Mouse (Mus musculus): ENCODE measurements around the gene Lsm12. TPM values are rescaled to one million over a fixed set of nuclear protein-coding genes. Genes with fewer than 3 reads are reported as not detected.

The Lsm12 gene
- polyA plus RNA-seq, 1 experiment: 40.2 TPM

GRCm38 (mm10) chr11:102190848-102191247, 5.8 kb upstream of the Lsm12 start:
- no peak overlapping the region for H3K4me3 ChIP-seq (replicated peaks; ENCODE audit: insufficient read depth, low read depth, low read length)
- no peak for DNase-seq
- TF ChIP-seq CTCF (IDR thresholded peaks at IDR 0.05; ENCODE audit: borderline replicate concordance, insufficient read depth, low read depth, low read length) (no peak), POLR2A (IDR thresholded peaks at IDR 0.05; ENCODE audit: borderline replicate concordance, insufficient read depth, low read length) (no peak)
- H3K27ac ChIP-seq (ENCODE audit: insufficient read depth, low read length): no peak overlapping the region
- H3K4me1 ChIP-seq (ENCODE audit: control insufficient read depth, insufficient read depth, low read length): peaks cover 5% of the 10 kb centered on the region; the same call in 1 of the 2 replicates
- WGBS: 71% methylated on average over 4 of the region's 4 CpGs
- no peaks in the 10 kb centered on the region for H3K27me3 ChIP-seq (ENCODE audit: control insufficient read depth, insufficient read depth, low read length)

DNA sequence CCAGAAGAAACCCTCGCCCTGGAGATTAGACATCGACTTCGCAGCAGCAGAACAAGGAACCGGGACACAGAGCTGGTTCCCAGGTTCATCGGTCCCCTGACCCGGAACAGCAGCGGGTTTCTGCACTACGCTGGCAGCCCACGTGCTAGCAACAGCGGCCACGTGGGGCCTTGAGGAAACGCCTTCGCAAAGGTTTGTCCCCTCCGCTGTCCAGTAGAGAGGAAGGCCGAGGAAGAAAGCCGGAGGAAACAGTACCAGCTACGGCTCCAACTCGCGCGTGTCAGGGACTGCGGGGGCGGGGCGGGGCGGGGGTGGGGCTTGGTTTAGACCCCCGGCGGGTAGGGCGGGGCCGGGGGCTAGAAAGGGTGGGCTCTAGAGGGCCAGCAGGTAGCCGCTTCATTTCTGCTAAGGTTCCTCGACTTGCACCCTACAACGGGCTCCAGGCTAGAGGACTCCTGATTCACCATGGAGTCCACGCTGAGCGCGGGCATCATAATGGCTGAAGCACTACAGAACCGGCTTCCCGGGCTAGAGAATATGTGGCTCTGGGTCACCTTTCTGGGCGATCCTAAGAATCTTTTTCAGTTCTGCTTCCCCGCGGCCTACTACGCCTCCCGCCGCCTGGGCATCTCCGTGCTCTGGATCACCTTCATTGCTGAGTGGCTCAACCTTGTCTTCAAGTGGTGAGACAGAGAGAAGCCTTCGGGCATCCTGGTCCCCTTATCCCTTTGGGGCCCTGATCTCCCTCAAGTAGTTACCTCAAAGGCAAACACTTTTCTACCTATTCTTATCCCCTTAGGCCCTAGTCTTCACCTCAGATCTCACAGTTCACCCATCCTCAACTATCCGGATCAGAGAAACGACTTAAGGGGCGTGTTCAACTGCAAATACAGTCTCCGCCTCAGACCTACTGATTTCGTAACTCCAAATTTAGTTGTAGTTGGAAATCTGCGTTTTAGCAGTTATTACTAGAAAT, 4.7 kb upstream of the Lsm12 start, which contains the start of gene G6pc3:
TSS of gene G6pc3 (plus strand) at position 160 of the 976 bp plus-strand sequence.
- TF ChIP-seq POLR2A (IDR thresholded peaks at IDR 0.05; ENCODE audit: borderline replicate concordance, insufficient read depth, low read length) (0 out of 2 replicates have a peak, but pooled peaks have one; percentile 23), CTCF (IDR thresholded peaks at IDR 0.05; ENCODE audit: borderline replicate concordance, insufficient read depth, low read depth, low read length) (no peak)
- Histone ChIP-seq H3K27me3 (ENCODE audit: control insufficient read depth, insufficient read depth, low read length) (no peaks in the 10 kb centered on the region), H3K4me3 (replicated peaks; ENCODE audit: insufficient read depth, low read depth, low read length) (peak within 1 kb of the TSS; percentile 67), H3K4me1 (ENCODE audit: control insufficient read depth, insufficient read depth, low read length) (peaks cover 5% of the 10 kb centered on the region; the same call in 1 of the 2 replicates), H3K27ac (ENCODE audit: insufficient read depth, low read length) (no peak within 1 kb of the TSS)
- peak; percentile 90 to 91 for DNase-seq
- 2% methylated on average over 50 of the region's 50 CpGs for WGBS

DNA sequence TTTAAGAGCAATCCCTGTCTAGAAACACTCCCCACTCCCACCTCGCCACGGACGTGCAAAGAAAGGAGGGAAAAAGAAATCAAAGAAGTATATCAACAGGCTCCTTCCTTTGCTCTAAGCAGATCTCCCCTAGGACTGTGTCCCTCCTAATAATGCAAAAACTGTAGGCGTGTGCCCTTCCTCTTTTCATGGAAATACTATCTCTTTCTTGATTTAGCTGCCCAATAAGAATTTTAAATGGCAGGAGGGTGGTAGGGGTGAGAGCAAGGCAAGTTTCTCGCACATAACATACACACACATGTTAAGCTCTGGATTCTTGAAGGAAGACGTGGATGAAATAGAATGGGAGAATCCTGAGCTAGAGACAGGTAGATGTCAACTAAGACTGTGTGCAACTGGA, 3.9 kb upstream of the Lsm12 start:
- no peak for TF ChIP-seq POLR2A (IDR thresholded peaks at IDR 0.05; ENCODE audit: borderline replicate concordance, insufficient read depth, low read length)
- TF ChIP-seq CTCF (IDR thresholded peaks at IDR 0.05; ENCODE audit: borderline replicate concordance, insufficient read depth, low read depth, low read length): no peak
- H3K27ac ChIP-seq (ENCODE audit: insufficient read depth, low read length): no peak overlapping the region
- DNase-seq: no peak
- no peaks in the 10 kb centered on the region for H3K27me3 ChIP-seq (ENCODE audit: control insufficient read depth, insufficient read depth, low read length)
- no peak overlapping the region for H3K4me3 ChIP-seq (replicated peaks; ENCODE audit: insufficient read depth, low read depth, low read length)
- 77% methylated on average over 6 of the region's 6 CpGs for WGBS
- H3K4me1 ChIP-seq (ENCODE audit: control insufficient read depth, insufficient read depth, low read length): peaks cover 5% of the 10 kb centered on the region; the same call in 1 of the 2 replicates

- no peak overlapping the region for H3K27ac ChIP-seq (ENCODE audit: insufficient read depth, low read length)
- H3K4me1 ChIP-seq (ENCODE audit: control insufficient read depth, insufficient read depth, low read length): peaks cover 7% of the 10 kb centered on the region; the same call in 1 of the 2 replicates
- DNase-seq: no peak
- no peaks in the 10 kb centered on the region for H3K27me3 ChIP-seq (ENCODE audit: control insufficient read depth, insufficient read depth, low read length)
- no peak overlapping the region for H3K4me3 ChIP-seq (replicated peaks; ENCODE audit: insufficient read depth, low read depth, low read length)
- TF ChIP-seq CTCF (IDR thresholded peaks at IDR 0.05; ENCODE audit: borderline replicate concordance, insufficient read depth, low read depth, low read length): no peak
- no peak for TF ChIP-seq POLR2A (IDR thresholded peaks at IDR 0.05; ENCODE audit: borderline replicate concordance, insufficient read depth, low read length)
- 65% methylated on average over 1 of the region's 1 CpGs for WGBS
Observed at GRCm38 (mm10) chr11:102186235-102186634, 1.1 kb upstream of the Lsm12 start.

GRCm38 (mm10) chr11:102185677-102186076, 581 bp upstream of the Lsm12 start:
- peak overlapping the region; percentile 86 for H3K4me3 ChIP-seq (replicated peaks; ENCODE audit: insufficient read depth, low read depth, low read length)
- H3K4me1 ChIP-seq (ENCODE audit: control insufficient read depth, insufficient read depth, low read length): peaks cover 6% of the 10 kb centered on the region; the same call in 1 of the 2 replicates
- no peaks in the 10 kb centered on the region for H3K27me3 ChIP-seq (ENCODE audit: control insufficient read depth, insufficient read depth, low read length)
- no peak overlapping the region for H3K27ac ChIP-seq (ENCODE audit: insufficient read depth, low read length)
- WGBS: 41% methylated on average over 3 of the region's 3 CpGs
- DNase-seq: no peak
- TF ChIP-seq POLR2A (IDR thresholded peaks at IDR 0.05; ENCODE audit: borderline replicate concordance, insufficient read depth, low read length) (no peak), CTCF (IDR thresholded peaks at IDR 0.05; ENCODE audit: borderline replicate concordance, insufficient read depth, low read depth, low read length) (no peak)

DNA sequence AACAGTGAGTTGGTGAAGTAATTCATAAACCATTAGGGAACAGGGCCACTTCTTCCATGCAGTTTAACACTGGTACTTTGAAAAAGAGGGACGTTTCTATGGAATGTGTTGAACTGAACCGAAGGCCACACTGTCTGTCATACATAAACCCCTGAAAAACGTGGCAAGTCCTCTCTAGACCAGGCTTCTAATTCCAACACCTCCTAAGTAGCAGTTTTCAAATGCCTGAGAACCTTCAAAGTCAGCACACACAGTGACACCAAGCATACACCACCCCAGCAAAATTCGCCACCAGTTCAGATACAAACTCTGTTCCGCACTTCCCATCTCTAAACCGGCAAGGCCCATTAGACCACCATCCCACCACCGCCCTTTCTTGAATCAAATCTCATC, 847 bp downstream of the Lsm12 start:
- H3K4me3 ChIP-seq (replicated peaks; ENCODE audit: insufficient read depth, low read depth, low read length): peak overlapping the region; percentile 86
- WGBS: 1% methylated on average over 7 of the region's 7 CpGs
- H3K4me1 ChIP-seq (ENCODE audit: control insufficient read depth, insufficient read depth, low read length): peaks cover 5% of the 10 kb centered on the region; the same call in 1 of the 2 replicates
- no peak for DNase-seq
- TF ChIP-seq CTCF (IDR thresholded peaks at IDR 0.05; ENCODE audit: borderline replicate concordance, insufficient read depth, low read depth, low read length): no peak
- TF ChIP-seq POLR2A (IDR thresholded peaks at IDR 0.05; ENCODE audit: borderline replicate concordance, insufficient read depth, low read length): no peak
- 0 out of 2 replicates have a peak overlapping the region, but pooled peaks have one; percentile 37 for H3K27ac ChIP-seq (ENCODE audit: insufficient read depth, low read length)
- no peaks in the 10 kb centered on the region for H3K27me3 ChIP-seq (ENCODE audit: control insufficient read depth, insufficient read depth, low read length)

GRCm38 (mm10) chr11:102179836-102180235, 5.3 kb downstream of the Lsm12 start:
- Histone ChIP-seq H3K4me3 (replicated peaks; ENCODE audit: insufficient read depth, low read depth, low read length) (no peak overlapping the region), H3K4me1 (ENCODE audit: control insufficient read depth, insufficient read depth, low read length) (peaks cover 6% of the 10 kb centered on the region), H3K27me3 (ENCODE audit: control insufficient read depth, insufficient read depth, low read length) (no peaks in the 10 kb centered on the region), H3K27ac (ENCODE audit: insufficient read depth, low read length) (no peak overlapping the region)
- TF ChIP-seq POLR2A (IDR thresholded peaks at IDR 0.05; ENCODE audit: borderline replicate concordance, insufficient read depth, low read length) (no peak), CTCF (IDR thresholded peaks at IDR 0.05; ENCODE audit: borderline replicate concordance, insufficient read depth, low read depth, low read length) (no peak)
- no peak for DNase-seq
